Comparison of ENCODE assay signal across 25 mouse cellular contexts in the genomic region with DNA sequence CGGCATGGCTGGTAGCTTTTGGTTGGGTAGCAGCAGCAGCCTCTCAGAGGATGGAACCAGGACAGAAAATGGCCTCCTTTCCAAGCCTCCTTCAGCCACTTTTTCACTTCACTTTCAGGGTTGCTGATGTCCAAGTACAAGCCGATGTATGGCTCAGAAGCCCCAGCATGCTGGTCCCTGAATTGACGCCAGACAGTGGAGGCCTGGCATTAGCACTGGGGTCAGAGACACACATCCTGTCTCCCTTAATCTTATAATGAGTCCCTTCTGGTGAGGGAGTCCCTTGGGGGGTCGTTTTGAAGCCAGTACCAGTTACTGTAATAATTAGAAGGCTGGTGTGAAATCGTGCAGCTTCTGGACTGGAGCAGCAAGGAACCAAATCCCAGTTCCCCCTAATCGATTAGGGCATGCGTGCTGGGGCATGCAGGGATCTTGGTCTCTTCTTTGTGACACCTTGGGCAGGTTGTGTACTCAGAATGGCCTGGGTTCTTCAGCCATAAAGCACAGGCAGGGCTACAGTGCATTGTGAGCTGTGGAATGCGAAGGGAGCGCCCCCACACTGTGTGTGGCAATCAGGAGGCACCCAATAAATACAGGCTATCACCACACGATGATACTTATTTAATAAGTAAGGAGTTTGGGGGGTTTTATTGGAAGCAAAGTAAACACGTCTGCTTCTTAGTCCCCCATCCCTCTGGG.
A peak's percentile ranks its signal among the peaks of the same experiment; 100 is the strongest.
DNase-seq lines count a peak whose midpoint lies in the region; ATAC-seq and TF ChIP-seq lines count a peak whose summit lies in the region.
"Had no signal": no experiment of that assay in that cellular context is flagged by ENCODE, and none has a peak within 500 bp of the region (broad histone marks: within the 10 kb centered on the region; RNA-seq: fewer than 3 reads in every experiment).

No protein-coding gene starts in this region.

- WGBS in midbrain, embryonic 11.5 days: 83% methylated on average over 11 of the region's 11 CpGs
- WGBS in midbrain, embryonic 10.5 days: 82% methylated on average over 11 of the region's 11 CpGs
- 24% methylated on average over 11 of the region's 11 CpGs for WGBS in limb, embryonic 14.5 days

- H3K27me3 ChIP-seq in midbrain, embryonic 11.5 days (ENCODE audit: control insufficient read depth, insufficient read depth, low read length): no peaks in the 10 kb centered on the region
- no peaks in the 10 kb centered on the region for H3K27me3 ChIP-seq in midbrain, embryonic 10.5 days (ENCODE audit: low read depth, poor library complexity, severe bottlenecking)
- no peaks in the 10 kb centered on the region for H3K27me3 ChIP-seq in limb, embryonic 14.5 days (ENCODE audit: control insufficient read depth, insufficient read depth, low read length)
- H3K27me3 ChIP-seq: embryonic facial prominence, embryonic 15.5 days; intestine, embryonic 15.5 days; liver, embryonic 15.5 days; lung, embryonic 15.5 days; Patski had no signal

- H3K9me3 ChIP-seq in midbrain, embryonic 11.5 days (ENCODE audit: control insufficient read depth, low read length): no peaks in the 10 kb centered on the region
- H3K9me3 ChIP-seq in midbrain, embryonic 10.5 days (replicated peaks): no peaks in the 10 kb centered on the region
- H3K9me3 ChIP-seq in limb, embryonic 14.5 days (ENCODE audit: control insufficient read depth, low read length): no peaks in the 10 kb centered on the region
- H3K9me3 ChIP-seq: embryonic facial prominence, embryonic 15.5 days; hindbrain, embryonic 10.5 days; intestine, embryonic 15.5 days; liver, embryonic 15.5 days; lung, embryonic 15.5 days had no signal

- H3K36me3 ChIP-seq in midbrain, embryonic 11.5 days (ENCODE audit: control insufficient read depth, insufficient read depth, low read length): no peaks in the 10 kb centered on the region
- no peaks in the 10 kb centered on the region for H3K36me3 ChIP-seq in midbrain, embryonic 10.5 days
- H3K36me3 ChIP-seq in limb, embryonic 14.5 days (ENCODE audit: control insufficient read depth, insufficient read depth, low read length): no peaks in the 10 kb centered on the region
- H3K36me3 ChIP-seq: embryonic facial prominence, embryonic 15.5 days; hindbrain, embryonic 10.5 days; intestine, embryonic 15.5 days; liver, embryonic 15.5 days; lung, embryonic 15.5 days had no signal

- TF ChIP-seq POLR2A in limb, embryonic 14.5 days (IDR thresholded peaks at IDR 0.05; ENCODE audit: borderline replicate concordance, extremely low read depth, insufficient read depth, insufficient read length): no peak

- intact Hi-C loops in heart, postnatal 10 days (cut with DNase I): no loop called here

- no peak overlapping the region for H3K9ac ChIP-seq in midbrain, embryonic 11.5 days (ENCODE audit: low read length)
- no peak overlapping the region for H3K9ac ChIP-seq in limb, embryonic 14.5 days (ENCODE audit: low read depth, low read length, severe bottlenecking)
- H3K9ac ChIP-seq: embryonic facial prominence, embryonic 15.5 days; forebrain, postnatal 0 days; intestine, embryonic 15.5 days; liver, embryonic 15.5 days; lung, embryonic 15.5 days had no signal

- ATAC-seq in midbrain, embryonic 11.5 days (ENCODE audit: low FRiP score): no peak
- ATAC-seq in limb, embryonic 14.5 days (ENCODE audit: low FRiP score, low read depth): peak; percentile 72; the same call in 1 of the 2 replicates
- ATAC-seq: forebrain, postnatal 0 days; hindbrain, embryonic 16.5 days; intestine, embryonic 15.5 days; Patski had no signal

- no peak overlapping the region for H3K27ac ChIP-seq in midbrain, embryonic 11.5 days (ENCODE audit: low read depth, low read length)
- no peak overlapping the region for H3K27ac ChIP-seq in midbrain, embryonic 10.5 days (replicated peaks)
- H3K27ac ChIP-seq in limb, embryonic 14.5 days (replicated peaks; ENCODE audit: low read depth, low read length): peak overlapping the region; percentile 52
- H3K27ac ChIP-seq: embryonic facial prominence, embryonic 15.5 days; hindbrain, embryonic 10.5 days; intestine, embryonic 15.5 days; left cerebral cortex, adult 2 months; liver, embryonic 15.5 days; lung, embryonic 15.5 days; macrophage had no signal

- H3K4me1 ChIP-seq in midbrain, embryonic 11.5 days (ENCODE audit: control insufficient read depth, insufficient read depth, low read length): no peaks in the 10 kb centered on the region
- H3K4me1 ChIP-seq in midbrain, embryonic 10.5 days: 0 out of 2 replicates have a peak, but pooled peaks cover 3% of the 10 kb centered on the region
- peaks cover 18% of the 10 kb centered on the region for H3K4me1 ChIP-seq in limb, embryonic 14.5 days (ENCODE audit: control insufficient read depth, insufficient read depth, low read length)
- H3K4me1 ChIP-seq: embryonic facial prominence, embryonic 15.5 days; intestine, embryonic 15.5 days; liver, embryonic 15.5 days; lung, embryonic 15.5 days had no signal

- DNase-seq in heart, adult 11 months: peak; percentile 87
- DNase-seq in heart, postnatal 10 days: no peak
- DNase-seq in midbrain, embryonic 11.5 days (ENCODE audit: low spot score, missing footprints): peak; percentile 37
- DNase-seq in midbrain, embryonic 10.5 days (ENCODE audit: low spot score): no peak
- peak; percentile 74 for DNase-seq in forelimb bud, embryonic 11.5 days (ENCODE audit: low read depth, low spot score)
- DNase-seq in limb, embryonic 14.5 days (ENCODE audit: low spot score): no peak
- no peak for DNase-seq in thymus, postnatal 36 days
- DNase-seq: adrenal gland, adult 2 months; cerebellum, adult 18-20 months; cerebellum, postnatal 14 days; forebrain, postnatal 0 days; layer of hippocampus, adult 9-11 months; liver; right cerebral cortex, postnatal 14 days; spleen, adult 18-20 months; thymus, postnatal 14 days had no signal

- H3K4me2 ChIP-seq in midbrain, embryonic 11.5 days: no peak overlapping the region
- H3K4me2 ChIP-seq in limb, embryonic 14.5 days (replicated peaks; ENCODE audit: low read depth, low read length, severe bottlenecking): no peak overlapping the region; the same call in 1 of the 2 replicates
- H3K4me2 ChIP-seq: embryonic facial prominence, embryonic 15.5 days; intestine, embryonic 15.5 days; liver, embryonic 15.5 days; lung, embryonic 15.5 days had no signal

- no peak overlapping the region for H3K4me3 ChIP-seq in midbrain, embryonic 11.5 days (ENCODE audit: low read depth, low read length)
- H3K4me3 ChIP-seq in midbrain, embryonic 10.5 days: no peak overlapping the region
- no peak overlapping the region for H3K4me3 ChIP-seq in limb, embryonic 14.5 days (replicated peaks; ENCODE audit: low read length)
- H3K4me3 ChIP-seq: embryonic facial prominence, embryonic 15.5 days; hindbrain, embryonic 10.5 days; intestine, embryonic 15.5 days; left cerebral cortex, adult 2 months; liver, embryonic 15.5 days; lung, embryonic 15.5 days had no signal

Comparison
In these comparisons a context has a peak if more than half of its experiments do, and no peak if none do; other contexts are left out.
1. DNase-seq: peak in heart, adult 11 months (single experiment), midbrain, embryonic 11.5 days (single experiment) and forelimb bud, embryonic 11.5 days (single experiment); none in heart, postnatal 10 days (0 of 2), midbrain, embryonic 10.5 days (single experiment), limb, embryonic 14.5 days (single experiment) and thymus, postnatal 36 days (0 of 2).